Mouse (Mus musculus): ENCODE measurements around the gene Gm29735. TPM values are rescaled to one million over a fixed set of nuclear protein-coding genes. Genes with fewer than 3 reads are reported as not detected.
"Not testable (repeated sequence)": the region's sequence is repeated elsewhere in the genome, so short reads cannot be mapped to it uniquely, and the experiment has no call there.

Gm29735 gene
- polyA plus RNA-seq, 1 experiment from 2014 or later, result not detected

- not testable (repeated sequence) for H3K27me3 ChIP-seq (replicated peaks; ENCODE audit: control insufficient read depth, insufficient read depth, low read length); H3K9ac ChIP-seq (replicated peaks; ENCODE audit: low read depth, low read length); H3K4me1 ChIP-seq (replicated peaks; ENCODE audit: control insufficient read depth, insufficient read depth, low read length); H3K27ac ChIP-seq (ENCODE audit: low read length); H3K9me3 ChIP-seq (ENCODE audit: control insufficient read depth, low read length); ATAC-seq; H3K4me2 ChIP-seq (ENCODE audit: low read length); H3K4me3 ChIP-seq (replicated peaks; ENCODE audit: low read length); H3K36me3 ChIP-seq (ENCODE audit: control insufficient read depth, insufficient read depth)
- WGBS, result 47% methylated on average over 2 of the region's 2 CpGs
These were observed 21.0 kb downstream of the Gm29735 start, which contains the start of gene Gm39115 for GRCm38 (mm10) chr7:142135934-142136333. Gm39115 (minus strand) TSS chr7:142136034.

- Histone ChIP-seq H3K4me2 (ENCODE audit: low read length) (no peak overlapping the region), H3K27ac (ENCODE audit: low read length) (no peak overlapping the region), H3K36me3 (ENCODE audit: control insufficient read depth, insufficient read depth) (no peaks in the 10 kb centered on the region), H3K9me3 (ENCODE audit: control insufficient read depth, low read length) (no peaks in the 10 kb centered on the region), H3K27me3 (replicated peaks; ENCODE audit: control insufficient read depth, insufficient read depth, low read length) (no peaks in the 10 kb centered on the region), H3K4me3 (replicated peaks; ENCODE audit: low read length) (no peak overlapping the region), H3K4me1 (replicated peaks; ENCODE audit: control insufficient read depth, insufficient read depth, low read length) (no peaks in the 10 kb centered on the region), H3K9ac (replicated peaks; ENCODE audit: low read depth, low read length) (no peak overlapping the region)
- 58% methylated on average over 4 of the region's 4 CpGs for WGBS
- no peak for ATAC-seq
These were observed 22.5 kb downstream of the Gm29735 start for GRCm38 (mm10) chr7:142134206-142134995.

GRCm38 (mm10) chr7:142128843-142129242, 28.1 kb downstream of the Gm29735 start:
- Histone ChIP-seq H3K27me3 (replicated peaks; ENCODE audit: control insufficient read depth, insufficient read depth, low read length) (no peaks in the 10 kb centered on the region), H3K9ac (replicated peaks; ENCODE audit: low read depth, low read length) (no peak overlapping the region), H3K4me1 (replicated peaks; ENCODE audit: control insufficient read depth, insufficient read depth, low read length) (no peaks in the 10 kb centered on the region), H3K9me3 (ENCODE audit: control insufficient read depth, low read length) (no peaks in the 10 kb centered on the region), H3K4me3 (replicated peaks; ENCODE audit: low read length) (no peak overlapping the region), H3K36me3 (ENCODE audit: control insufficient read depth, insufficient read depth) (no peaks in the 10 kb centered on the region), H3K27ac (ENCODE audit: low read length) (no peak overlapping the region), H3K4me2 (ENCODE audit: low read length) (no peak overlapping the region)
- ATAC-seq, result no peak
- 64% methylated on average over 4 of the region's 4 CpGs for WGBS

GRCm38 (mm10) chr7:142120629-142121028, 36.3 kb downstream of the Gm29735 start, which contains the start of gene Gm45618:
Gm45618 (minus strand) TSS chr7:142120729.
- H3K9me3 ChIP-seq (ENCODE audit: control insufficient read depth, low read length); H3K4me3 ChIP-seq (replicated peaks; ENCODE audit: low read length); H3K9ac ChIP-seq (replicated peaks; ENCODE audit: low read depth, low read length); ATAC-seq; H3K27me3 ChIP-seq (replicated peaks; ENCODE audit: control insufficient read depth, insufficient read depth, low read length); H3K36me3 ChIP-seq (ENCODE audit: control insufficient read depth, insufficient read depth); H3K4me2 ChIP-seq (ENCODE audit: low read length); H3K27ac ChIP-seq (ENCODE audit: low read length); H3K4me1 ChIP-seq (replicated peaks; ENCODE audit: control insufficient read depth, insufficient read depth, low read length): not testable (repeated sequence)
- 79% methylated on average over 1 of the region's 1 CpGs for WGBS

GRCm38 (mm10) chr7:142119632-142120031, 37.3 kb downstream of the Gm29735 start:
- no peak for ATAC-seq
- Histone ChIP-seq H3K27ac (ENCODE audit: low read length) (no peak overlapping the region), H3K4me1 (replicated peaks; ENCODE audit: control insufficient read depth, insufficient read depth, low read length) (no peaks in the 10 kb centered on the region), H3K4me3 (replicated peaks; ENCODE audit: low read length) (no peak overlapping the region), H3K36me3 (ENCODE audit: control insufficient read depth, insufficient read depth) (no peaks in the 10 kb centered on the region), H3K9me3 (ENCODE audit: control insufficient read depth, low read length) (no peaks in the 10 kb centered on the region), H3K9ac (replicated peaks; ENCODE audit: low read depth, low read length) (no peak overlapping the region), H3K27me3 (replicated peaks; ENCODE audit: control insufficient read depth, insufficient read depth, low read length) (no peaks in the 10 kb centered on the region), H3K4me2 (ENCODE audit: low read length) (no peak overlapping the region)
- 13% methylated on average over 5 of the region's 5 CpGs for WGBS

Other genes starting within 250 kb of the Gm29735 start
- gene Tollip, start 238.6 kb downstream of the Gm29735 start, polyA plus RNA-seq (2015; fragmentation: Nextera tagmentation; extraction: Ambion mirVana), result 96.0 and 101 TPM in 2 replicates
- gene Brsk2, start 207.4 kb downstream of the Gm29735 start, polyA plus RNA-seq (2015; fragmentation: Nextera tagmentation; extraction: Ambion mirVana), result 22.7 and 26.5 TPM in 2 replicates
- 53.2 and 54.2 TPM in 2 replicates for gene Mob2, start 96.0 kb downstream of the Gm29735 start, polyA plus RNA-seq (2015; fragmentation: Nextera tagmentation; extraction: Ambion mirVana)
- 84.9 and 98.7 TPM in 2 replicates for gene Dusp8, start 61.3 kb downstream of the Gm29735 start, polyA plus RNA-seq (2015; fragmentation: Nextera tagmentation; extraction: Ambion mirVana)
- 0.34 TPM in 1 of 2 replicates, not detected in the other for gene Gm45618, start 36.4 kb downstream of the Gm29735 start, polyA plus RNA-seq (2015; fragmentation: Nextera tagmentation; extraction: Ambion mirVana)
- not detected in 2 replicates for gene Gm39115, start 21.1 kb downstream of the Gm29735 start, polyA plus RNA-seq (2015; fragmentation: Nextera tagmentation; extraction: Ambion mirVana)
- not detected in 2 replicates for gene Gm45337, start 12.5 kb downstream of the Gm29735 start, polyA plus RNA-seq (2015; fragmentation: Nextera tagmentation; extraction: Ambion mirVana)
- not detected in 2 replicates for gene Gm4553, start 8.6 kb upstream of the Gm29735 start, polyA plus RNA-seq (2015; fragmentation: Nextera tagmentation; extraction: Ambion mirVana)
- gene Krtap5-2, start 18.9 kb upstream of the Gm29735 start, polyA plus RNA-seq (2015; fragmentation: Nextera tagmentation; extraction: Ambion mirVana), result not detected in 2 replicates
- gene Gm10153, start 33.3 kb upstream of the Gm29735 start, polyA plus RNA-seq (2015; fragmentation: Nextera tagmentation; extraction: Ambion mirVana), result not detected in 2 replicates
- not detected in 2 replicates for gene Krtap5-3, start 44.3 kb upstream of the Gm29735 start, polyA plus RNA-seq (2015; fragmentation: Nextera tagmentation; extraction: Ambion mirVana)
- gene Gm7579, start 54.7 kb upstream of the Gm29735 start, polyA plus RNA-seq (2015; fragmentation: Nextera tagmentation; extraction: Ambion mirVana), result not detected in 2 replicates
- not detected in 2 replicates for gene Krtap5-5, start 72.9 kb upstream of the Gm29735 start, polyA plus RNA-seq (2015; fragmentation: Nextera tagmentation; extraction: Ambion mirVana)
- gene Gm40460, start 84.0 kb upstream of the Gm29735 start, polyA plus RNA-seq (2015; fragmentation: Nextera tagmentation; extraction: Ambion mirVana), result not detected in 2 replicates
- not detected in 2 replicates for gene Gm2431, start 101.2 kb upstream of the Gm29735 start, polyA plus RNA-seq (2015; fragmentation: Nextera tagmentation; extraction: Ambion mirVana)
- gene Gm4559, start 117.2 kb upstream of the Gm29735 start, polyA plus RNA-seq (2015; fragmentation: Nextera tagmentation; extraction: Ambion mirVana), result not detected in 2 replicates
- gene Krtap5-1, start 140.0 kb upstream of the Gm29735 start, polyA plus RNA-seq (2015; fragmentation: Nextera tagmentation; extraction: Ambion mirVana), result not detected in 2 replicates
- not detected in 2 replicates for gene Krtap5-4, start 146.4 kb upstream of the Gm29735 start, polyA plus RNA-seq (2015; fragmentation: Nextera tagmentation; extraction: Ambion mirVana)
- 2.6 and 3.8 TPM in 2 replicates for gene Ifitm10, start 216.6 kb upstream of the Gm29735 start, polyA plus RNA-seq (2015; fragmentation: Nextera tagmentation; extraction: Ambion mirVana)
- not detected in 2 replicates for gene Gm49369, start 225.6 kb upstream of the Gm29735 start, polyA plus RNA-seq (2015; fragmentation: Nextera tagmentation; extraction: Ambion mirVana)
- gene Ctsd, start 230.9 kb upstream of the Gm29735 start, polyA plus RNA-seq (2015; fragmentation: Nextera tagmentation; extraction: Ambion mirVana), result 203 and 208 TPM in 2 replicates

All from forebrain, embryonic 16.5 days (tissue).